Mouse (Mus musculus): Measurements from ENCODE around the gene Map2k1.

DNA sequence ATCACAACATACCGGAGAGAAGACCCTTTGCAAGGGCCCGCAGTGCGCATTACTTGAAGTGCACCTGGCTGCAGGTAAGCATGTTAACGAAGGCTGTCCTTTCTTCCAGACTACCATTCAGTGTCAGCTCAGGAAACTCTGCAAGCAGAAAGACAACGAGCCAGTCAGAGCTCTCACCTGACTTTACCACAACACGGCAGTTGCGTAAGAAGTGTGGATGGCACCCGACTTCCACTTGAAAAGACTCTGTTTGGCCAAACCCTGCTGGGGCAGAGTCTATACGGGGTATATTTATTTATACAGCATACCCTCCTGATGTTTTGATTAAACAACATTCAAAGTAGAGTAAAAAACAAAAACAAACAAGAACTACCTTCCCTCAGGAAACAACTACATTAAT lies 113.6 kb downstream of the Map2k1 start:
- TF ChIP-seq POLR2A (IDR thresholded peaks at IDR 0.05; ENCODE audit: borderline replicate concordance, insufficient read depth, low read length) = no peak
- TF ChIP-seq CTCF (IDR thresholded peaks at IDR 0.05; ENCODE audit: borderline replicate concordance, insufficient read depth, low read depth, low read length) = no peak
